In genomic region chr11:69603516-69603915, GRCm38 (mm10) we compare ENCODE assay signal across 11 mouse cellular contexts. TPM values are rescaled to one million over a fixed set of nuclear protein-coding genes. Genes with fewer than 3 reads are reported as not detected.
A peak's percentile ranks its signal among the peaks of the same experiment; 100 is the strongest.
DNase-seq lines count a peak whose midpoint lies in the region; ATAC-seq and TF ChIP-seq lines count a peak whose summit lies in the region.
"Had no signal": no experiment of that assay in that cellular context is flagged by ENCODE, and none has a peak within 500 bp of the region (broad histone marks: within the 10 kb centered on the region; RNA-seq: fewer than 3 reads in every experiment).

No protein-coding gene starts in this region.

- H3K4me1 ChIP-seq in kidney, embryonic 15.5 days, result peaks cover 64% of the 10 kb centered on the region
- H3K4me1 ChIP-seq in heart, adult 2 months (ENCODE audit: control insufficient read depth, insufficient read depth, low read length), result peaks cover 10% of the 10 kb centered on the region
- H3K4me1 ChIP-seq in liver, postnatal 0 days (ENCODE audit: insufficient read depth), result peaks cover 48% of the 10 kb centered on the region

- no peaks in the 10 kb centered on the region for H3K36me3 ChIP-seq in kidney, embryonic 15.5 days
- no peaks in the 10 kb centered on the region for H3K36me3 ChIP-seq in heart, adult 2 months (ENCODE audit: control insufficient read depth, insufficient read depth, low read length)
- no peaks in the 10 kb centered on the region for H3K36me3 ChIP-seq in liver, postnatal 0 days (replicated peaks; ENCODE audit: insufficient read depth, low read length)

- peak; percentile 18; the same call in 1 of the 2 replicates for TF ChIP-seq POLR2A in heart, adult 2 months (IDR thresholded peaks at IDR 0.05; ENCODE audit: insufficient read depth, low read depth, low read length)

- H3K9ac ChIP-seq in kidney, embryonic 15.5 days, result no peak overlapping the region
- H3K9ac ChIP-seq in heart, adult 2 months (ENCODE audit: low read depth, low read length), result no peak overlapping the region
- H3K9ac ChIP-seq in liver, postnatal 0 days (replicated peaks), result no peak overlapping the region

- peak overlapping the region; percentile 69; the same call in 1 of the 2 replicates for H3K27ac ChIP-seq in kidney, embryonic 15.5 days
- H3K27ac ChIP-seq in heart, adult 2 months, result peak overlapping the region; percentile 51
- H3K27ac ChIP-seq in liver, postnatal 0 days (ENCODE audit: low read depth), result no peak overlapping the region

- DNase-seq in kidney, adult 8-10 months, result no peak
- peak; percentile 33 to 49 for DNase-seq in heart, adult 2 months
- DNase-seq in heart, postnatal 10 days, result peak; percentile 42 to 58
- DNase-seq in liver, postnatal 0 days, result peak; percentile 11
- no peak for DNase-seq in urinary bladder, adult 18-20 months (ENCODE audit: low spot score in 2 of 2)
- no peak for DNase-seq in adrenal gland, postnatal 25 days
- DNase-seq: thymus, postnatal 36 days had no signal

- no peaks in the 10 kb centered on the region for H3K9me3 ChIP-seq in kidney, embryonic 15.5 days (replicated peaks)
- no peaks in the 10 kb centered on the region for H3K9me3 ChIP-seq in liver, postnatal 0 days (ENCODE audit: low read length)

- intact Hi-C loops in heart, adult 2 months (cut with DNase I), result loop anchor here (1.0 kb wide), 1 partner anchor 22 kb away; no protein-coding TSS in a partner anchor
- intact Hi-C loops in heart, postnatal 10 days (cut with DNase I), result no loop called here

- H3K27me3 ChIP-seq in kidney, embryonic 15.5 days, result peaks cover 22% of the 10 kb centered on the region
- no peaks in the 10 kb centered on the region for H3K27me3 ChIP-seq in heart, adult 2 months (ENCODE audit: control insufficient read depth, insufficient read depth, low read length)
- peaks cover 7% of the 10 kb centered on the region; the same call in 1 of the 2 replicates for H3K27me3 ChIP-seq in liver, postnatal 0 days (ENCODE audit: insufficient read depth, low read length)

- 71% methylated on average over 8 of the region's 8 CpGs for WGBS in kidney, embryonic 15.5 days
- 32% methylated on average over 8 of the region's 8 CpGs for WGBS in heart, adult 2 months
- WGBS in liver, postnatal 0 days (ENCODE audit: insufficient replicate concordance), result 73% methylated on average over 8 of the region's 8 CpGs

- peak overlapping the region; percentile 98 for H3K4me2 ChIP-seq in kidney, embryonic 15.5 days
- peak overlapping the region; percentile 100; the same call in 1 of the 2 replicates for H3K4me2 ChIP-seq in liver, postnatal 0 days (ENCODE audit: low read depth, low read length)

- no peak overlapping the region for H3K4me3 ChIP-seq in kidney, embryonic 15.5 days (replicated peaks)
- H3K4me3 ChIP-seq in heart, adult 2 months, result no peak overlapping the region
- no peak overlapping the region for H3K4me3 ChIP-seq in liver, postnatal 0 days (ENCODE audit: low read depth, low read length)

- TF ChIP-seq CTCF in heart, adult 2 months (IDR thresholded peaks at IDR 0.05), result no peak
- TF ChIP-seq CTCF in liver, postnatal 0 days (IDR thresholded peaks at IDR 0.05; ENCODE audit: low read depth), result no peak

- no peaks in the 10 kb centered on the region for H3K79me2 ChIP-seq in heart, adult 2 months (replicated peaks; ENCODE audit: control insufficient read depth, insufficient read depth, low read length)

- peak; percentile 29; the same call in 1 of the 2 replicates for TF ChIP-seq EP300 in heart, adult 2 months (IDR thresholded peaks at IDR 0.05; ENCODE audit: insufficient read depth, low read depth, low read length)
- TF ChIP-seq EP300 in liver, postnatal 0 days (IDR thresholded peaks at IDR 0.05; ENCODE audit: low read depth), result no peak

- ATAC-seq in kidney, embryonic 15.5 days (replicated peaks; ENCODE audit: low FRiP score), result no peak
- no peak for ATAC-seq in liver, postnatal 0 days
- ATAC-seq: inflammation-experienced regulatory T-cells, adult 6 months had no signal

RNA-seq across cellular contexts. Expression of gene Atp1b2, which starts 2.2 kb away (rescaled TPM):
- polyA plus RNA-seq in kidney, embryonic 15.5 days (2015; fragmentation: Nextera tagmentation; extraction: Ambion mirVana), result 11.2 and 13.5 TPM in 2 replicates
- total RNA-seq in heart, adult 2 months (2021), result 10 to 100 TPM; 17.0 to 20.3 TPM
- 23.7 and 30.0 TPM in 2 replicates for polyA plus RNA-seq in heart, adult 2 months (2012; rRNA removed)
- total RNA-seq in heart, postnatal 10 days (2021), result 10 to 100 TPM; 29.9 to 36.5 TPM
- 4.0 and 5.3 TPM in 2 replicates for polyA plus RNA-seq in liver, postnatal 0 days (2015; fragmentation: Nextera tagmentation; extraction: Ambion mirVana)
- total RNA-seq in adrenal gland, postnatal 25 days (2021), result 34.0 and 38.0 TPM in 2 replicates

RNA-seq across cellular contexts. Expression of gene Shbg, which starts 14.2 kb away (rescaled TPM):
- polyA plus RNA-seq in kidney, embryonic 15.5 days (2015; fragmentation: Nextera tagmentation; extraction: Ambion mirVana), result 0.30 and 0.49 TPM in 2 replicates
- not detected for total RNA-seq in heart, adult 2 months (2021)
- not detected in 2 replicates for polyA plus RNA-seq in heart, adult 2 months (2012; rRNA removed)
- not detected for total RNA-seq in heart, postnatal 10 days (2021)
- 4.3 and 4.7 TPM in 2 replicates for polyA plus RNA-seq in liver, postnatal 0 days (2015; fragmentation: Nextera tagmentation; extraction: Ambion mirVana)
- total RNA-seq in adrenal gland, postnatal 25 days (2021), result not detected in 2 replicates
- total RNA-seq: ES-E14 had no signal
- polyA plus RNA-seq: limb, embryonic 11.5 days had no signal

RNA-seq across cellular contexts. Expression of gene Sat2, which starts 18.3 kb away (rescaled TPM):
- 17.8 and 23.1 TPM in 2 replicates for polyA plus RNA-seq in kidney, embryonic 15.5 days (2015; fragmentation: Nextera tagmentation; extraction: Ambion mirVana)
- 1 to 10 TPM; 1.8 to 1.9 TPM for total RNA-seq in heart, adult 2 months (2021)
- polyA plus RNA-seq in heart, adult 2 months (2012; rRNA removed), result 4.5 and 6.1 TPM in 2 replicates
- 1 to 10 TPM; 4.3 to 4.7 TPM for total RNA-seq in heart, postnatal 10 days (2021)
- 15.2 and 18.7 TPM in 2 replicates for polyA plus RNA-seq in liver, postnatal 0 days (2015; fragmentation: Nextera tagmentation; extraction: Ambion mirVana)
- total RNA-seq in adrenal gland, postnatal 25 days (2021), result 6.7 and 16.9 TPM in 2 replicates
- polyA plus RNA-seq: inflammation-experienced regulatory T-cells, adult 6 months had no signal

RNA-seq across cellular contexts. Expression of gene Trp53, which starts 23.4 kb away (rescaled TPM):
- 175 and 195 TPM in 2 replicates for polyA plus RNA-seq in kidney, embryonic 15.5 days (2015; fragmentation: Nextera tagmentation; extraction: Ambion mirVana)
- 10 to 100 TPM; 13.6 to 15.3 TPM for total RNA-seq in heart, adult 2 months (2021)
- polyA plus RNA-seq in heart, adult 2 months (2012; rRNA removed), result 35.0 and 41.6 TPM in 2 replicates
- 10 to 100 TPM; 32.5 to 45.2 TPM for total RNA-seq in heart, postnatal 10 days (2021)
- 32.6 and 33.5 TPM in 2 replicates for polyA plus RNA-seq in liver, postnatal 0 days (2015; fragmentation: Nextera tagmentation; extraction: Ambion mirVana)
- 74.1 and 81.7 TPM in 2 replicates for total RNA-seq in adrenal gland, postnatal 25 days (2021)

RNA-seq across cellular contexts. Expression of gene Wrap53, which starts 23.5 kb away (rescaled TPM):
- 26.6 and 27.9 TPM in 2 replicates for polyA plus RNA-seq in kidney, embryonic 15.5 days (2015; fragmentation: Nextera tagmentation; extraction: Ambion mirVana)
- total RNA-seq in heart, adult 2 months (2021), result 1 to 10 TPM; 5.4 to 5.6 TPM
- polyA plus RNA-seq in heart, adult 2 months (2012; rRNA removed), result 10.1 and 10.5 TPM in 2 replicates
- total RNA-seq in heart, postnatal 10 days (2021), result 1 to 10 TPM; 5.9 to 6.8 TPM
- 8.1 and 10.0 TPM in 2 replicates for polyA plus RNA-seq in liver, postnatal 0 days (2015; fragmentation: Nextera tagmentation; extraction: Ambion mirVana)
- total RNA-seq in adrenal gland, postnatal 25 days (2021), result 12.5 and 12.9 TPM in 2 replicates

Comparison
In these comparisons a context has a peak if more than half of its experiments do, and no peak if none do; other contexts are left out.
1. DNase-seq: peak in heart, adult 2 months (2 of 2), heart, postnatal 10 days (2 of 2) and liver, postnatal 0 days (single experiment); none in kidney, adult 8-10 months (0 of 2), urinary bladder, adult 18-20 months (0 of 2) and adrenal gland, postnatal 25 days (single experiment).